Mouse (Mus musculus): ENCODE data around the gene Tacc3. TPM values are rescaled to one million over a fixed set of nuclear protein-coding genes. Genes with fewer than 3 reads are reported as not detected.

Gene Tacc3
- polyA plus RNA-seq, 1 experiment: 7.7 TPM

GRCm38 (mm10) chr5:33655251-33655840 is 2.6 kb upstream of the Tacc3 start:
- Histone ChIP-seq H3K36me3 (ENCODE audit: control insufficient read depth, insufficient read depth, low read length) (peaks cover 10% of the 10 kb centered on the region; the same call in 1 of the 2 replicates), H3K4me3 (ENCODE audit: low read depth, low read length) (no peak overlapping the region), H3K27me3 (ENCODE audit: control insufficient read depth, insufficient read depth, low read length) (no peaks in the 10 kb centered on the region), H3K27ac (ENCODE audit: insufficient read depth, low read depth, low read length) (no peak overlapping the region), H3K4me1 (ENCODE audit: control insufficient read depth, insufficient read depth, insufficient read length, low read length) (peaks cover 19% of the 10 kb centered on the region)
- TF ChIP-seq POLR2A (IDR thresholded peaks at IDR 0.05; ENCODE audit: low read depth, low read length) (no peak), CTCF (IDR thresholded peaks at IDR 0.05; ENCODE audit: extremely low read depth, insufficient read length, insufficient replicate concordance, low read depth, low read length) (no peak)
- 90% methylated on average over 10 of the region's 10 CpGs for WGBS

GRCm38 (mm10) chr5:33656739-33657138 is 1.2 kb upstream of the Tacc3 start:
- no peak for TF ChIP-seq CTCF (IDR thresholded peaks at IDR 0.05; ENCODE audit: extremely low read depth, insufficient read length, insufficient replicate concordance, low read depth, low read length)
- TF ChIP-seq POLR2A (IDR thresholded peaks at IDR 0.05; ENCODE audit: low read depth, low read length): no peak
- peaks cover 19% of the 10 kb centered on the region for H3K4me1 ChIP-seq (ENCODE audit: control insufficient read depth, insufficient read depth, insufficient read length, low read length)
- H3K27ac ChIP-seq (ENCODE audit: insufficient read depth, low read depth, low read length): peak overlapping the region; percentile 88
- H3K36me3 ChIP-seq (ENCODE audit: control insufficient read depth, insufficient read depth, low read length): peaks cover 10% of the 10 kb centered on the region; the same call in 1 of the 2 replicates
- peak overlapping the region; percentile 88 for H3K4me3 ChIP-seq (ENCODE audit: low read depth, low read length)
- H3K27me3 ChIP-seq (ENCODE audit: control insufficient read depth, insufficient read depth, low read length): no peaks in the 10 kb centered on the region
- WGBS: 3% methylated on average over 1 of the region's 1 CpGs

GRCm38 (mm10) chr5:33657251-33657786 is 609 bp upstream of the Tacc3 start:
- Histone ChIP-seq H3K36me3 (ENCODE audit: control insufficient read depth, insufficient read depth, low read length) (peaks cover 10% of the 10 kb centered on the region; the same call in 1 of the 2 replicates), H3K27ac (ENCODE audit: insufficient read depth, low read depth, low read length) (peak overlapping the region; percentile 88), H3K4me3 (ENCODE audit: low read depth, low read length) (peak overlapping the region; percentile 88), H3K27me3 (ENCODE audit: control insufficient read depth, insufficient read depth, low read length) (no peaks in the 10 kb centered on the region), H3K4me1 (ENCODE audit: control insufficient read depth, insufficient read depth, insufficient read length, low read length) (peaks cover 19% of the 10 kb centered on the region)
- TF ChIP-seq CTCF (IDR thresholded peaks at IDR 0.05; ENCODE audit: extremely low read depth, insufficient read length, insufficient replicate concordance, low read depth, low read length) (no peak), POLR2A (IDR thresholded peaks at IDR 0.05; ENCODE audit: low read depth, low read length) (no peak)
- under 1% methylated on average over 32 of the region's 32 CpGs for WGBS

- whole genome bisulfite sequencing: under 1% methylated on average over 26 of the region's 26 CpGs
- H3K4me3 ChIP-seq (ENCODE audit: low read depth, low read length): peak overlapping the region; percentile 88
- TF ChIP-seq CTCF (IDR thresholded peaks at IDR 0.05; ENCODE audit: extremely low read depth, insufficient read length, insufficient replicate concordance, low read depth, low read length) (no peak), POLR2A (IDR thresholded peaks at IDR 0.05; ENCODE audit: low read depth, low read length) (no peak)
- H3K27me3 ChIP-seq (ENCODE audit: control insufficient read depth, insufficient read depth, low read length): no peaks in the 10 kb centered on the region
- no peak overlapping the region for H3K27ac ChIP-seq (ENCODE audit: insufficient read depth, low read depth, low read length)
- H3K36me3 ChIP-seq (ENCODE audit: control insufficient read depth, insufficient read depth, low read length): peaks cover 12% of the 10 kb centered on the region; the same call in 1 of the 2 replicates
- H3K4me1 ChIP-seq (ENCODE audit: control insufficient read depth, insufficient read depth, insufficient read length, low read length): peaks cover 17% of the 10 kb centered on the region
Observed at GRCm38 (mm10) chr5:33658664-33659050, 729 bp downstream of the Tacc3 start.

- no peaks in the 10 kb centered on the region for H3K4me1 ChIP-seq (ENCODE audit: control insufficient read depth, insufficient read depth, insufficient read length, low read length)
- TF ChIP-seq POLR2A (IDR thresholded peaks at IDR 0.05; ENCODE audit: low read depth, low read length) (no peak), CTCF (IDR thresholded peaks at IDR 0.05; ENCODE audit: extremely low read depth, insufficient read length, insufficient replicate concordance, low read depth, low read length) (peak; percentile 28; the same call in 1 of the 2 replicates)
- no peak overlapping the region for H3K4me3 ChIP-seq (ENCODE audit: low read depth, low read length)
- H3K36me3 ChIP-seq (ENCODE audit: control insufficient read depth, insufficient read depth, low read length): peaks cover 17% of the 10 kb centered on the region; the same call in 1 of the 2 replicates
- no peak overlapping the region for H3K27ac ChIP-seq (ENCODE audit: insufficient read depth, low read depth, low read length)
- no peaks in the 10 kb centered on the region for H3K27me3 ChIP-seq (ENCODE audit: control insufficient read depth, insufficient read depth, low read length)
Observed at GRCm38 (mm10) chr5:33668223-33668622, 10.3 kb downstream of the Tacc3 start.

GRCm38 (mm10) chr5:33671659-33672058 is 13.7 kb downstream of the Tacc3 start:
- Histone ChIP-seq H3K4me3 (ENCODE audit: low read depth, low read length) (no peak overlapping the region), H3K27me3 (ENCODE audit: control insufficient read depth, insufficient read depth, low read length) (no peaks in the 10 kb centered on the region)
- WGBS: 74% methylated on average over 5 of the region's 5 CpGs

GRCm38 (mm10) chr5:33674439-33674838 is 16.5 kb downstream of the Tacc3 start:
- H3K4me3 ChIP-seq (ENCODE audit: low read depth, low read length): no peak overlapping the region
- H3K36me3 ChIP-seq (ENCODE audit: control insufficient read depth, insufficient read depth, low read length): peaks cover 12% of the 10 kb centered on the region; the same call in 1 of the 2 replicates
- TF ChIP-seq POLR2A (IDR thresholded peaks at IDR 0.05; ENCODE audit: low read depth, low read length) (no peak), CTCF (IDR thresholded peaks at IDR 0.05; ENCODE audit: extremely low read depth, insufficient read length, insufficient replicate concordance, low read depth, low read length) (no peak)
- H3K27ac ChIP-seq (ENCODE audit: insufficient read depth, low read depth, low read length): no peak overlapping the region
- WGBS: 91% methylated on average over 3 of the region's 3 CpGs
- no peaks in the 10 kb centered on the region for H3K4me1 ChIP-seq (ENCODE audit: control insufficient read depth, insufficient read depth, insufficient read length, low read length)
- no peaks in the 10 kb centered on the region for H3K27me3 ChIP-seq (ENCODE audit: control insufficient read depth, insufficient read depth, low read length)

More at GRCm38 (mm10) chr5:33671659-33672058, 13.7 kb downstream of the Tacc3 start:
- Histone ChIP-seq H3K36me3 (ENCODE audit: control insufficient read depth, insufficient read depth, low read length) (peaks cover 14% of the 10 kb centered on the region; the same call in 1 of the 2 replicates), H3K27ac (ENCODE audit: insufficient read depth, low read depth, low read length) (no peak overlapping the region), H3K4me1 (ENCODE audit: control insufficient read depth, insufficient read depth, insufficient read length, low read length) (no peaks in the 10 kb centered on the region)
- TF ChIP-seq POLR2A (IDR thresholded peaks at IDR 0.05; ENCODE audit: low read depth, low read length) (no peak), CTCF (IDR thresholded peaks at IDR 0.05; ENCODE audit: extremely low read depth, insufficient read length, insufficient replicate concordance, low read depth, low read length) (no peak)
